Mouse (Mus musculus) retina, postnatal 1 day (tissue): ENCODE measurements around the gene Ndufa6.

Experiments used
- DNase-seq: peaks from one replicate; pipeline ENCODE4 v3.0.0-alpha.2; 2012

Ndufa6 gene

DNA sequence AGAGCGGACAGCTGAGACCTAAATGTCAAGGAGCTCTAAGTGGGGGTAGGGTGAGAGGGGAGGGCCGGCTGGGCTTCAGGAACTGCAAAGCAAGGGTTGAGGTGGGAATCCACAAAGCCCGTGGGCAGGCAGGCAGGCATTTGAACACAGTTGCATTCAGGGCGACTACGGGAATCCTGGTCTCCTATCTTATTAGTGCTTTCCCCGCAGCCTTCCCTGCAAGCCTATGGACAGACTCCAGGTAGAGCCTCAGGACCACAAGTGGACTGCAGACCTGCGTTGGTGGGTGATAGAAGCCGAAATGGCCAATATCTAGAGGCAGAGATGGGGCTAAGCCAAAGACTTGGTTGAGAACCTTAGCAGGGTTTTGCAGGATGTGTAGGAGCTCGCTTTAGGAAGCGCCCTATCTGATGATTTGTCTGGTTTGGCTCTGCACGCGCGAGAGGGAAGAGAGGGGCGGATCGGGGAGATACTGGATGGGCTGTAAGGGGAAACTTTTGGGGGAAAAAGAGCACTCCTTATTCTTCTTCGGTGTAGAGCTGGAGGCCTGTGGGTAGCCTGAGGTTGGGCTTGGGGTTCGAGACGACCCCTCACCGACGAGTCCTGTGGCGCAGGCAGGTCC lies 13.6 kb downstream of the Ndufa6 start:
- DNase-seq: no peak

DNA sequence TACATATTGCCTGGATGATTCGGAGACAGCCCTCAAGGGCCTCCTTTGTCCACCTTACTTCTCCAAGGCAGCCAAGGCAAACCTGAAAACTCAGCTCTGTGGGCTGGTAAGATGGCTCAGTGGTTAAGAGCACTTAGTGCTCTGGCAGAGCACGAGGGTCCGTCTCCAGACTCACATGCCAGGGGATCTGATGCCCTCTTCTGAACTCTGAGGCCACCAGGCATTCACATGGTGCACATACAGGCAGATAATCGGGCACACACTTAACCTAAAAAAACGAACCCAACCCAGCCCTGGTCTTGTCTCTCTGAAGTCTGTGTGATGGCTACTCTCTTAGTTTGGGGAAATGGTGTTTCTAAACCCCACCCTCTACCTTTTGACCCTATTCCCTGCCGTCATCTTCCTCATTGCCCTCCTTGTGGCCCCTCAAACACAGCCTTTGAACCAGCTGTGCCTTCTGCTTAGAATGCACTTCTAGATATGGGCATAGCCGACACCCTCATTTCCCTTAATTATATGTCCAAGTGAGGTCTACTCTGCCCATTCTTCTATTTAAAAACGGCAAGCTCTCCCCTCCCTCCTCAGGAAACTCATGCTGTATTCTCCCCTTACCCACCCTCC lies 14.4 kb downstream of the Ndufa6 start:
- no peak for DNase-seq

DNA sequence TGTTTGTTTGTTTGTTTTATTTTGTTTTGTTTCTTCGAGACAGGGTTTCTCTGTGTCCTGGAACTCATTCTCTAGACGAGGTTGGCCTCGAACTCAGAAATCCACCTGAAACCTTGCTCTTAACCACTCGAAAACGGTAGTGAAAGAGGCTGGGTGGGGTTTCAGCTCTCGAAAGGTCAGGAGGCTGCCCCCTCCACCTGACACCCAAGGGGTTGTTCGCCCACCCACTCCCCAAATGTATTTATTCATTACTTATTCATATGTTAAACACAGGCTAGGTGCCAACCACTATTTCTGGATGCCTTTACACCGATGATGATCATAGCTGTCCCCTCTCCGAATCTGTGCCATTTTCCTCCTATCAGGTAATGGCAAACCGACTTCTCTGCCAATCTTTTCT lies 15.0 kb downstream of the Ndufa6 start:
- DNase-seq: no peak

DNA sequence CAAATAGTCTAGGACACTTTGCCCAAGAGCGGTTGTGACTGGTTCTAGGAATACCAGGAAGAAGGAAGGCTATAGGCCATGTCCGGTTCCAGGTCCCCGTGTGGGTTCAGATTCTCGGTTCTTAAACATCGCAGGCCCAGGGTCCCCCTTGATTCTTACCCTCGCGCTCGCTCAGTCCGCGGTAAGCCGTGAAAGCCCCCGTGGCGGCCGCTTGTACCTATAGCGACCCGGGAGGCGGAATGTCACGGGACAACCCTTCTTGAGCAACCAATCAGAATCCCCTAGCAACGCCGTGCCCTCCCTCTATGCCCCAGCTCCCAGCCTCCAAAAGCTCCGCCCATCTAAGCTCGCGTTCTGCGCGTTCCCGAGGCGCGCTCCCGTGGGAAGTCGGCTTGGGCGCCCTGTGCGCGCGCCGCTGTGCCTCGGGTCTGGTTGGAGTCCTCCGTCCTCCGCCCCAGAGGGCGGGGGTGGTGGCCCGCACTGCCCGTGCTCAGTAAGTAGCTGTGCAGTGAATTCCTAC lies 15.5 kb downstream of the Ndufa6 start, which contains the start of the genes Naga, Pheta2 and Smdt1:
Gene Naga (minus strand): TSS at position 333 of the 520 bp plus-strand sequence.
Gene Pheta2 (plus strand): TSS at position 350 of the 520 bp plus-strand sequence.
Gene Smdt1 (plus strand): TSS at position 367 of the 520 bp plus-strand sequence.
- peak; percentile 98 for DNase-seq

DNA sequence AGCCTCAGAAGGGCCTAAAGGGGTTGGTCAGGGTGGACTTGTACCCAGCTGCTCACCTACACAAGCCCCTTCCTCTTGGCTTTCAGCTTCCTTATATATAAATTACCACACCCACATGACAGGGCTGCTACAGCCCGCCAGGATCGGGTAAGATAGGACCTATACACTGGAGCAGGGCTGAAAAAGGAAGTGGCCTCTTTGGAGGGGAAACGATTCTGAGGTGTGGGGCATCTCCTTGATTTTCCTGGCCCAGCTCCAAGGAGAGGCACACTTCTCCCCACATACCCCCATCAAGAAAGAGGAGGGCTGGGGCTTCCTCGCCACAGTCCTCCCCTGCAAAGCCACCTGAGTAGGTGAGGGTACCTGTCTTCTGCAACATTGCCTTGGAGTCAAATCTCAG lies 16.2 kb downstream of the Ndufa6 start:
- DNase-seq: no peak

DNA sequence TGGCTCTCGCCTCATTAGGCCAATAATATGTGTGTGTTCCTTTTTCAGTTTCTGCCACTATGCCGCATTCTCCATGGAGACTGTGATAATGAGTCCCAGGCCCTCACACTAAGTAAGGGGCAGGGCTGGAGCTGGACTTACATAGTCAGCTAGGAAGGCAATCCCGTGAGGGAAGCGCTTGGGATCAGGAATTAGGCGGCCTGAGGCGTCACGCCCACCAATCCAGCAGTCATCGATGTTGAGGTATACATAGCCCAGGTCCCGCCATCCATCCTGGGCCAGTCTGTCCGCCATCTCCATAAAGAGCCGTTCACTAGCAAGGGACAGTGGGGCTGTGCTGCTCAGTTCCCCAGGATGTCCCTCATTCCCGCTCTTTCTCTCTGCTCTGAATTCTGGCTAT lies 17.5 kb downstream of the Ndufa6 start:
- DNase-seq: no peak

DNA sequence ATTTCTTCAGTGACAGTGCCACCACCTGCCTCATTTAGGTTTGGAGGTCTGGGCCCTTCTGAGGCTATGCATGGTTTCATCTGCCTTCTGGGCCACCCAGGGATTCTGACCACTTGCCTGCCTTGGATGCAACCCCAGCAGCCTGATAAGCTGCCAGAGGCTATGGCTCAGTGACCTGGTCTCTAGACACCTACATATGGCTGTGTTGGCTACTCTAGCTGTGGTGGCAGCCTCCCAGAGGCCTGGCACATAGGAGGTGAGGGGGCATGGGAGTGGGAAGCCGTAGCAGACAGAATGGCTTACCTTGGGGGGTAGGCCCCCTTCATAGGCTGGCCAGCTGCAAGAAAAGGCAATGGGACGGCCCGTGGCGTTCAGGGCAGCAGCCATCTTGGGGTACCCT lies 18.9 kb downstream of the Ndufa6 start:
- DNase-seq: no peak

DNA sequence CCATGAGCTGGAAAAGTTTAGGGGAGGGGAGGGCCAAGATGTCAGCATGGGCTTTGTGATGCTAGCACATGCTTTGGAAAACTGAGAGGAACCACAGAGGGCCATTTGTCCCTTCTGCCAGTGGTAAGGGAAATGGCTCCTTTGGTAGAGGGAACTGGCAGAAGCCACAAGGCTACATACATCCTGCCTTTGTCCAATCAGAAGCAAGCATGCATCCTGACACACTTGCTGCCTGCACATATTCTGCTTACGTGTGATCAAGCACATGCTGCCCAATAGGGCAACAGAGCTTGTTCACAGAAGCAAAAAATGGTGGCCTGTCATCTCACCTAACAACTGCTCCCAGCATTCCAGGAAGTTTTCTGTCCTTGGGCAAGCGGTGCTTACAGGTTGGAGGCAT lies 28.7 kb downstream of the Ndufa6 start:
- DNase-seq: no peak

DNA sequence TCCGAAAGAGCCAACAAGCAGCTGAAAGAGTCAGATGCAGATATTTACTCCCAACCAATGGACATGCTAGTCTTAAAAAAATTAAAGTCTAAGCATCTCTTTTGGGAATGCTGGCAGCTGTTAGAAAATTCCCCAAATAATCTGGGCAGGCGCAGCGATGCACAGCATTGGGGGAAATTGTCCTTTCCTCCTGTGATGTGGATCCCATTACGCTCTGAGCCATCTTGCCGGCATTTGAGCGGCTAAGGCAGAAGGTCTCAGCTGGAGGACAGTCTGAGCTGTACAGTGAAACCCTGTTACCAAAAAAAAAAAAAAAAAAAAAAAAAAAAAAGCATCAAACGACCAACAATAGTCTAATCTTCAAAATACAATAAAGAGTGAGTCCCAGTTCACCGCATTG lies 31.9 kb downstream of the Ndufa6 start:
- no peak for DNase-seq

DNA sequence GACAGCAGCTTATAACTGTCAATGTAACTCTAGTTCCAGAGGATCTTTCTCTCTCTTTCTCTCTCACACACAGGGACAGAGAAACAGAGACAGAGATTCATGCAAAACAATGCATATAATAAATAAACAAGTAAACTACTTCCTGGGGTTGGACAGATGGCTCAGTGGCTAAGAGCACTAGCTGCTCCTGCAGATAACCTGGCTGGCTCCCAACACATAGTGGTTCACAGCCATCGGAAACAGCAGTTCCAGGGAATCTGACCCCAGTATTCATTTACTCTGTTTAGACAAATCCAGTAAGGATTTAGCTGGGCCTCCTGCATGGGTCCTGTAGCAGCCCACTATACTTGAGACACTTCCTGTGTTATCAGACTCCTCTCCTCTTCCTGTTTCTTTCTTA lies 34.5 kb downstream of the Ndufa6 start:
- no peak for DNase-seq

DNA sequence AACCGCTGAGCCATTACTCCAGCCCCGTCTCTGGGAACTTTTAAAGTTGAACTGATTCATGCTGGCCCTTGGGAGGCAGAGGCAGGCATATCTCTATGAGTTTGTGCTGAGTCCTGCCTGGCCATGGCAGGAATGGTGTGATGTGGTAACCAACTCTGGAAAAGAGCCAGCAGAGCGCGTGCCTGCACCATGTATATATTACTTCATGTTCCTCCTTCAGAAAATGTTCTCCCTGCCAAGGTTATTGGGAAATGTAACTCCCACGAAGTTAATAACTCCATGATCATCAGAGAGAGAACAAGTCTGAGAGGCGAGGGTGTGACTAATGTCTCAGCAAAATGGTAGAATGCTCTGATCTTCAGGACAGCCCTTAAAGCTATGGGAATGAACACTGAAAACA lies 36.3 kb downstream of the Ndufa6 start:
- DNase-seq: no peak

DNA sequence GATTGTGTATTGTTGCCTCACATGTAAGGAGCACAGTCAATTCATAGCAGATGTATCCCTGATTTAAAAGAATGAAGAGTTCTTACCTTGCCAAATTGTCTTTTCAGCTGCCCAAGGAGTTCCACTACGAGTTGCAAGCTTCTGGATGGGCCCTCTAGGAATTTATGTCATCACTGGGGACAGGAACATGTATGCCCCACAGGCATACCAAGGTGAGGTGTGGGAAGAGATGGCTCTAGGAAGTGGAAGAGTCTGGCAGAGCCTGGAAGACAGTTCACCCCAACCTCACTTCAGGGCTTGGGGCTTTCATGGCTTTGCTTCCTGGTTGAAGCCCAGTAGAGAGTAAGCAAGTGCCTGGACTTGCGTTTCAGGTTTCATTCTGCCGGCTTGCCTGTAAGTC lies 45.7 kb downstream of the Ndufa6 start:
- no peak for DNase-seq

DNA sequence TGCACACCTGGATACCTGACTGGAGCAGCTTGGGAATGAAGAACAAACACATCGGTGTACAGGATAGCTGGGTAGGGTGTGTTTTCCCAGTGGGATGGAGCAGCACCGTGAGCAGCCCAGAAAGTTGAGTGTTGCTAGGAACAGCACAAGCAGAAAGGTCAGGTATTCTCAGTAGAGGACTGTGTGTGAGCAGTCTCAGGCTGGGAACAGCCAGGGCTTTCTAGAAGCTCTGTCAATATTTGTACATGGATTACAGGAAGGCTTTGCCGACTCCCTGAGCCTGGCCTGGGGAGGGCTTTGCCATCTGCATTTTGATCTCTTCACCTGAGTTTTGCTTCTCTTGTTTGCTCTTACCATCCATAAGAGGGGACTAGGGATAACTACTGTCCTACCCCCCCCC lies 47.0 kb downstream of the Ndufa6 start:
- DNase-seq: no peak
